Mouse (Mus musculus): ENCODE results near the gene Dhrs4.

DNA sequence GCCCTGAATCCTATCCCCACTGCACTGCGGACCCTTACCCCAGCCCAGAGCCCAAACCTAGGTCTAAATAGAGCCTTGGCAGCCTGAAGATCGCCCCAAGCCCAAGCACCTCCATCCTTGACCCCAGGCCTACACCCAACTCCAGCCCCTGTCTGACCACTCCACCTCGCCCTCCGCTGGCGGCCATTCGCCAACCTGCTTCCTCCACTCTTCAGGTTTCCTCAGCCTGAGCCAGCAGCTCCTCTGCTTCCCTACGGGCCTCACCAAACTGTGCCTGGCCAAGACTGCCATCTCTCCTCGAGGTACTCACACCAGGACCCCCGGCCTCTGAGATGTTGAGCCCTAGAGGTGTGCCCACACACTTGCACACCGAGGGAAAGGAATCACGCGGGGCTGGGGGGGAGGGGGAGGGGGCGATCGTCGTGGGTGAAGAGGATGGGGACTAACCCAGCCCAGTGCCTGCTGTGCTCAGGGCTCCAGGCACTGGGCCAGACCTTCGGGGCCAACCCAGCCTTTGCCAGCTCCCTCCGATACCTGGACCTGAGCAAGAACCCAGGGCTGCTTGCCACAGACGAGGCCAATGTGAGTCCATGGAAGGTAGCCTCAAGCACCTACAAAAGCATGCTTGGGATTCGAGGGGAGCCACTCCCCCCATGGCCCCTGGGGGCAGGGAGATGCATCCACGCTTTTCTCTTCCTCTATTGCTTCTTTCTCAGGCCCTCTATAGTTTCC lies 17.1 kb downstream of the Dhrs4 start:
- TF ChIP-seq TAL1 (IDR thresholded peaks at IDR 0.05; ENCODE audit: low read length) (no peak), GATA1 (IDR thresholded peaks at IDR 0.05; ENCODE audit: low read length) (no peak)

All from erythroblast, embryonic 14.5 days (primary cell).